Mouse (Mus musculus) hindbrain, embryonic 12.5 days (tissue): ENCODE data around the gene Il12rb2. TPM values are rescaled to one million over a fixed set of nuclear protein-coding genes. Genes with fewer than 3 reads are reported as not detected.

Source experiments
- ATAC-seq: fragments of 200-750 bp; cut with Nextera tagmentation; 2 replicates; pipeline ENCODE4 v1.8.0; 2017; ENCODE audit warnings: moderate TSS enrichment; ENCODE audit not compliant: low FRiP score
- H3K27ac ChIP-seq: fragments of 300-500 bp; sonication (generic); 2 replicates; pipeline ENCODE4 v1.5.1; 2016; ENCODE audit warnings: mild to moderate bottlenecking
- H3K27me3 ChIP-seq: fragments of 300-500 bp; sonication (generic); 2 replicates; pipeline ENCODE4 v1.6.1; 2016; ENCODE audit warnings: mild to moderate bottlenecking
- H3K36me3 ChIP-seq: fragments of 300-500 bp; sonication (generic); 2 replicates; pipeline ENCODE4 v1.6.1; 2016; ENCODE audit warnings: mild to moderate bottlenecking
- H3K4me1 ChIP-seq: fragments of 300-500 bp; sonication (generic); 2 replicates; pipeline ENCODE4 v1.6.1; 2016
- H3K4me2 ChIP-seq: fragments of 300-500 bp; sonication (generic); replicated peaks from 2 replicates; pipeline ENCODE4 v1.6.1; 2016; ENCODE audit warnings: mild to moderate bottlenecking
- H3K4me3 ChIP-seq: fragments of 300-500 bp; sonication (generic); 2 replicates; pipeline ENCODE4 v1.5.1; 2016; ENCODE audit warnings: mild to moderate bottlenecking
- H3K9ac ChIP-seq: fragments of 300-500 bp; sonication (generic); 2 replicates; pipeline ENCODE4 v1.6.1; 2016; ENCODE audit warnings: mild to moderate bottlenecking, moderate library complexity
- H3K9me3 ChIP-seq: fragments of 300-500 bp; sonication (generic); replicated peaks from 2 replicates; pipeline ENCODE4 v1.6.1; 2016; ENCODE audit warnings: mild to moderate bottlenecking
- WGBS: fragments of 180-500 bp; shearing (Covaris S2); methylation state at CpG from one replicate; pipeline ENCODE4 v1.1.7; 2016; 5-methylcytosine and 5-hydroxymethylcytosine counted together
- polyA plus RNA-seq: library from polyadenylated mRNA; unstranded; fragments of >200 nt; fragmentation: Nextera tagmentation; extraction: Ambion mirVana; gene quantifications from 2 replicates; pipeline ENCODE4 v1.2.1, GENCODE M21; 2016

Gene Il12rb2
- 0.14 TPM in 1 of 2 replicates, not detected in the other for polyA plus RNA-seq

GRCm38 (mm10) chr6:67375982-67376391 is at the start of gene Il12rb2:
Gene Il12rb2, minus strand, starts transcription at chr6:67376188.
- ATAC-seq, result no peak
- Histone ChIP-seq H3K27ac (no peak within 1 kb of the TSS), H3K4me3 (peak within 1 kb of the TSS; percentile 20), H3K27me3 (peaks cover 12% of the 10 kb centered on the region), H3K36me3 (no peaks in the 10 kb centered on the region), H3K9ac (no peak within 1 kb of the TSS), H3K4me2 (peak within 1 kb of the TSS; percentile 53), H3K9me3 (no peaks in the 10 kb centered on the region), H3K4me1 (peaks cover 6% of the 10 kb centered on the region; the same call in 1 of the 2 replicates)
- 2% methylated on average over 26 of the region's 26 CpGs for WGBS

DNA sequence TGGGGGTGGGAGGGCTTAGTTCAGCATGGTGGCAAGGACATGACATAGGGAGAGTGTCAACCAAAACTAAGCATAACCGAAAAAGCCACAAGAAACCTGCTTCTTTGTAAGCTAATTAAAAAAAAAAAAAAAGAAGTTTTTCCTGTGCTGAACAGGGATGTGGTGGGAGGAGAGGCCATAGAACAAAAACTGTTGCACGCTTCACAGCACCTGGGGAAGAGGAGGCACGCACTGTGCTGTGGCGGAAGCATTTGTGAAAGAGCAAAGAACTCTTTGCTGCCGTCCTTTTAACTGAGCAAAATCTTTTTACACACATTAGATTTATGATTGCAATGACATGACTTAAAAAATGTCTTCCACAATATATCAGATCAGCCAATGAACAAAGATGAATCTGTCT is 45.8 kb upstream of the Il12rb2 start:
- no peak overlapping the region for H3K4me3 ChIP-seq
- H3K27ac ChIP-seq, result no peak overlapping the region
- WGBS, result 64% methylated on average over 5 of the region's 5 CpGs
- H3K9ac ChIP-seq, result no peak overlapping the region
- H3K36me3 ChIP-seq, result no peaks in the 10 kb centered on the region
- no peak overlapping the region for H3K4me2 ChIP-seq
- H3K4me1 ChIP-seq, result no peaks in the 10 kb centered on the region
- no peaks in the 10 kb centered on the region for H3K27me3 ChIP-seq
- no peaks in the 10 kb centered on the region for H3K9me3 ChIP-seq
- no peak for ATAC-seq

GRCm38 (mm10) chr6:67416557-67416956 is 40.6 kb upstream of the Il12rb2 start:
- H3K9ac ChIP-seq, result no peak overlapping the region
- no peak overlapping the region for H3K4me3 ChIP-seq
- no peaks in the 10 kb centered on the region for H3K36me3 ChIP-seq
- no peak overlapping the region for H3K4me2 ChIP-seq
- no peaks in the 10 kb centered on the region for H3K9me3 ChIP-seq
- H3K27me3 ChIP-seq, result no peaks in the 10 kb centered on the region
- 84% methylated on average over 3 of the region's 3 CpGs for WGBS
- no peaks in the 10 kb centered on the region for H3K4me1 ChIP-seq
- ATAC-seq, result no peak
- no peak overlapping the region for H3K27ac ChIP-seq

- Histone ChIP-seq H3K27me3 (no peaks in the 10 kb centered on the region), H3K27ac (no peak overlapping the region), H3K36me3 (no peaks in the 10 kb centered on the region), H3K4me1 (no peaks in the 10 kb centered on the region), H3K4me2 (no peak overlapping the region), H3K9ac (no peak overlapping the region), H3K4me3 (no peak overlapping the region), H3K9me3 (no peaks in the 10 kb centered on the region)
- ATAC-seq, result no peak
- WGBS, result 95% methylated on average over 5 of the region's 5 CpGs
Observed at GRCm38 (mm10) chr6:67415276-67415675, 39.3 kb upstream of the Il12rb2 start.

DNA sequence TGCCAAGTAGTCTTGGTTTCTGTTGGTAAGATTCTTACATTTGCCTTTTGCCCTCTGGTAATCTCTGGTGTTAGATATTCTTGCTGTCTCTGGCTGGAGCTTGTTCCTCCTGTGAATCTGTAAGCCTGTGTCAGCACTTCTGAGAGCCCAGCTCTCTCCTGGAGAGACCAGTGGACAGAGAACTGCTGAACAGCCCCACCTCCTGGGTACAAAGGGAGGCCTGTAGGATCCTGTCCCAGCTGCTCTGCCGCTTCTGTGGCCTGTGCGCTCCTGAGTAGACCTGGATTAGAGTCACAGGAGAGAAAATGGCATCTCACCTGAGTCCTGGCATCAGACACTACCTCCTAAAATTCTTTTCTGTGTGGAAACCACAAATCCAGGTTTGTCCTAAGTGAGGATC is 37.4 kb upstream of the Il12rb2 start:
- Histone ChIP-seq H3K9me3 (no peaks in the 10 kb centered on the region), H3K4me1 (no peaks in the 10 kb centered on the region), H3K27ac (no peak overlapping the region), H3K4me3 (no peak overlapping the region), H3K27me3 (no peaks in the 10 kb centered on the region), H3K9ac (no peak overlapping the region), H3K4me2 (no peak overlapping the region), H3K36me3 (no peaks in the 10 kb centered on the region)
- no peak for ATAC-seq
- WGBS, result 84% methylated on average over 2 of the region's 2 CpGs

GRCm38 (mm10) chr6:67405281-67405682 is 29.3 kb upstream of the Il12rb2 start:
- ATAC-seq, result peak; percentile 84
- 30% methylated on average over 3 of the region's 3 CpGs for WGBS
- Histone ChIP-seq H3K27ac (no peak overlapping the region), H3K4me1 (no peaks in the 10 kb centered on the region), H3K4me2 (no peak overlapping the region), H3K27me3 (no peaks in the 10 kb centered on the region), H3K9me3 (no peaks in the 10 kb centered on the region), H3K4me3 (no peak overlapping the region), H3K9ac (no peak overlapping the region), H3K36me3 (no peaks in the 10 kb centered on the region)

- 78% methylated on average over 5 of the region's 5 CpGs for WGBS
- H3K27ac ChIP-seq, result no peak overlapping the region
- H3K27me3 ChIP-seq, result no peaks in the 10 kb centered on the region
- H3K36me3 ChIP-seq, result no peaks in the 10 kb centered on the region
- no peak overlapping the region for H3K9ac ChIP-seq
- ATAC-seq, result no peak
- no peak overlapping the region for H3K4me2 ChIP-seq
- H3K4me3 ChIP-seq, result no peak overlapping the region
- H3K9me3 ChIP-seq, result no peaks in the 10 kb centered on the region
- H3K4me1 ChIP-seq, result no peaks in the 10 kb centered on the region
Observed at GRCm38 (mm10) chr6:67399551-67399950, 23.6 kb upstream of the Il12rb2 start.

DNA sequence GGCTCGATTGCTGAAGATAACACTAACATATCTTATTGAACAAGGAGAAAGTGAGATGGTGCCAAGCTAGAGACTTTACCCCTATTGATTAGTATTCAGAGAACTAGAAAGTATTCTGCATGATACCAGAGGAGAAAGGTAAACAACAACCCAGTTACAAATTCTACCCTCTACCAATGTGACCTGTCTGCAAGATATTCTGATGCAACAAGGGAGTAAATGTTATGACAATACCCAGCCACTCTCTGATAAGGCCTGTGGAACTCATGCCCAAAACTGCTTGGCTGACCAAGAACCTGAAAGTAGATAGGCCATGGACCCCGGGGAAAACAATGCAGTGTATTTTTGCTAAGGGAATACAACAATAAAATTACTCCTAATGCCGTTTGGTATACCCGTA is 10.2 kb downstream of the Il12rb2 start:
- no peaks in the 10 kb centered on the region for H3K36me3 ChIP-seq
- H3K4me3 ChIP-seq, result no peak overlapping the region
- no peaks in the 10 kb centered on the region for H3K27me3 ChIP-seq
- ATAC-seq, result no peak
- H3K9ac ChIP-seq, result no peak overlapping the region
- H3K9me3 ChIP-seq, result no peaks in the 10 kb centered on the region
- H3K4me1 ChIP-seq, result no peaks in the 10 kb centered on the region
- no peak overlapping the region for H3K4me2 ChIP-seq
- no peak overlapping the region for H3K27ac ChIP-seq
- WGBS, result 90% methylated on average over 4 of the region's 4 CpGs

- Histone ChIP-seq H3K27me3 (no peaks in the 10 kb centered on the region), H3K9ac (no peak overlapping the region), H3K9me3 (no peaks in the 10 kb centered on the region), H3K36me3 (no peaks in the 10 kb centered on the region), H3K4me3 (no peak overlapping the region), H3K4me1 (no peaks in the 10 kb centered on the region), H3K4me2 (no peak overlapping the region), H3K27ac (no peak overlapping the region)
- 74% methylated on average over 6 of the region's 6 CpGs for WGBS
- ATAC-seq, result no peak
Observed at GRCm38 (mm10) chr6:67348065-67348464, 27.9 kb downstream of the Il12rb2 start.

GRCm38 (mm10) chr6:67339494-67339893 is 36.5 kb downstream of the Il12rb2 start:
- Histone ChIP-seq H3K27ac (no peak overlapping the region), H3K27me3 (no peaks in the 10 kb centered on the region), H3K4me1 (no peaks in the 10 kb centered on the region), H3K9ac (no peak overlapping the region), H3K36me3 (no peaks in the 10 kb centered on the region), H3K4me3 (no peak overlapping the region), H3K9me3 (no peaks in the 10 kb centered on the region), H3K4me2 (no peak overlapping the region)
- ATAC-seq, result no peak

DNA sequence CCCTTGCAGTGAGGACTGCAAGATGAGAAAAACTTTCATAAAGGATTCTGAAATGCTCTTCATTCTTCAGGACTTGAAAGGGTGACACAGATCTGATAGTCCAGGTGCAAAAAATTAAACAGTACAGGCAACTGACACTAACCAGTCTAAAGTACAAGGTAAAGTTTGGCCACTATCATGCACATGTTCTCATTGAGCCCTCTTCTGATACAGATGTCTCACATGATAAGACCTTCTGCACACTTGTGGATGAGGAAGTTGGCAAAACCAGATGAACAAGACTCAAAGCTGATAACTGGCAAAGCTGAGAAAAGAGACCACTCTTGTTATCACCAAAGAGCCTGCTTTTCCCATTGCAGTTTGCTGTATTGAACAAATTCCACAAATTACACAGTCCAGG is 38.0 kb downstream of the Il12rb2 start:
- H3K4me3 ChIP-seq, result no peak overlapping the region
- no peaks in the 10 kb centered on the region for H3K27me3 ChIP-seq
- no peak overlapping the region for H3K9ac ChIP-seq
- no peak overlapping the region for H3K4me2 ChIP-seq
- no peaks in the 10 kb centered on the region for H3K9me3 ChIP-seq
- H3K27ac ChIP-seq, result no peak overlapping the region
- H3K36me3 ChIP-seq, result no peaks in the 10 kb centered on the region
- H3K4me1 ChIP-seq, result no peaks in the 10 kb centered on the region
- no peak for ATAC-seq

- no peaks in the 10 kb centered on the region for H3K27me3 ChIP-seq
- H3K9ac ChIP-seq, result no peak overlapping the region
- H3K4me1 ChIP-seq, result no peaks in the 10 kb centered on the region
- H3K36me3 ChIP-seq, result no peaks in the 10 kb centered on the region
- no peak overlapping the region for H3K27ac ChIP-seq
- no peak overlapping the region for H3K4me3 ChIP-seq
- no peak for ATAC-seq
- no peaks in the 10 kb centered on the region for H3K9me3 ChIP-seq
- no peak overlapping the region for H3K4me2 ChIP-seq
- 89% methylated on average over 3 of the region's 3 CpGs for WGBS
Observed at GRCm38 (mm10) chr6:67323788-67324187, 52.2 kb downstream of the Il12rb2 start.

DNA sequence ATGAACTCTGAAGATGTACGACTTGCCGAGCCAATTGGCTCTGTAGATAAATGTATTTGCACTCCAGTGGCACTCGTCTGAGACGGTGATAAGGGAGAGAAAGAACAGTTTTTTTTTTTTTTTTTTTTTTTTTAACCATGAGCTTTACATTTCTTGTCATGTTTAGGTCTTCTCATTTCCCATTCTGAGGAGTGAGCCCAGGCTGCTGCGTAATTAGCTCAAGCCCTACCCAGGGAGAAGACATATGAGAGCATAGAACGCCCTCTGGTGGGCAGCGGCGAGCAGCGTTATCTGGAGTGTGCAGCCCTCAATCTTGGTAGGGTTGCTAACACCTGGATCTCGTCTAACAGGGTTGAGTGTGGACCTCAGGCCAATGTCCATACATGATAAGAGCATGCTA is 57.5 kb downstream of the Il12rb2 start:
- 38% methylated on average over 10 of the region's 10 CpGs for WGBS
- ATAC-seq, result no peak

More for the DNA sequence above, 57.5 kb downstream of the Il12rb2 start:
- Histone ChIP-seq H3K9me3 (no peaks in the 10 kb centered on the region), H3K4me1 (no peaks in the 10 kb centered on the region), H3K4me2 (no peak overlapping the region), H3K4me3 (no peak overlapping the region), H3K27ac (no peak overlapping the region), H3K9ac (no peak overlapping the region), H3K27me3 (no peaks in the 10 kb centered on the region), H3K36me3 (no peaks in the 10 kb centered on the region)
